Mouse (Mus musculus) urinary bladder, postnatal 10 days (tissue): ENCODE results near the gene Tmub2.

Source experiments
- DNase-seq: peaks from one replicate; pipeline ENCODE4 v3.0.0; 2022; ENCODE audit warnings: low spot score

The Tmub2 gene

DNA sequence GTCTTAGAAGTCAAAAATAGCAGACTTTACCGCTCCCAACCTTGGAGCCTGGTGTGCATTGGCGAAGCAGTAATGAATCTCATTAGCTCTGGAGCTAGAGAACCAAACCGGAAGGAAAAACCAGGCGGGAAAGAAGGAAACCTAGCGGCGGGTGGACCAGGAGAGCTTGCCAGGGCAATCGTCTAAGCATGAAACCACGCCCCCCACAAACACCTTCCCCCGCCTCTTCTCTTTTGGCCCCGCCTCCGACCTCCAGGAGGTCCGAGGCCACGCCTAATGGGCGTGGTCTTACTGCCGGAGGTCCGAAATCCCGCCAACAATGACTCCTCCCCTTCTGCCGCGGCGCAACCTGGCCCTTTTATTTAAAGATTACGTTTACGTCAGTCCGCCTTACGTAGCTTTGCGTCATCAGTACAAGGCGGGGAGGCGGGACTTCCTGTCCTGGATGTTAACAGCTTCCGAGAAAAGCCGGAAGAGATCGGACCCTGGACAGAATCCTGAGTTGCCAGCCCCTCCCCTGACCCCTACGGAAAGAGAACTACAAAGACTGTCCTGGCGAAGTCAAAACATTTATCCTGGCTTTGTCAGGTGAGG, at the start of gene Tmub2:
Gene Tmub2 (plus strand): TSS at position 431 of the 594 bp plus-strand sequence.
- peak; percentile 80 for DNase-seq

DNA sequence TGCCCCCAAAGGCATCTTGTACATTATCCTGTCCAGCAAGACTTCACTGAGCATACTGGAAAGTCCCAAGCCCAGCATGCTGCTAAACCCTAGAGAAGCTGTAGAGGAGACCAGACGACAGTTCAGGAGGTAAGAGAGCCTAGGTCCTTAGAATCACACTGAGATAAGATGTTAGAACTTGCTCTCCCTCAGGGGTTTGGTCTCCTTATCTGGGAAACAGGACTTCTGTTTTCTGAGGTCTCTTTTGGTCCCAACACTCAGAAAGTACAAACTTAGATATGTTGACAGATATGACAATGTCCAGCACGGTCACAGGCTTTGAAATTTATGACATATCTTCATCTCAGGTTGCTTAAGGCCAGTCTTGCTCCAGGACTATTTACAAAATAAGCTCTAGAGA, 48.7 kb upstream of the Tmub2 start:
- no peak for DNase-seq

DNA sequence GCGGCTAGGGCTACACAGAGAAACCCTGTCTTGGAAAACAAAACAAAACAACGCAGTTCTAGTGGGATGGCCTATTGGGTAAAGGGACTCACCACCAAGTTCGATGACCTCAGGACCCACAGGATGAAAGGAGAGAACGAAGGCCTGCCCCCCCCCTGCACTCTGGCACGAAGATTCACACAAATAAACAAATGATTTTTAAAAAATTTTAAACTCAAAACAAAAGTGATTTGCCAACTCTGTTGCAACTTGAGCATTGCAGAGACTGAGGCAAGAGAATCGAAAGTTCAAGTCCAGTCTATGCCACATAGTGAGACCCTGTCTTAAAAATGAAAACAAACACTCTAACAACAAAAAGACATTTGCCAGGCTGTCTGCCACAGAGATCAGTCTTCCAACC, 44.1 kb upstream of the Tmub2 start:
- no peak for DNase-seq

DNA sequence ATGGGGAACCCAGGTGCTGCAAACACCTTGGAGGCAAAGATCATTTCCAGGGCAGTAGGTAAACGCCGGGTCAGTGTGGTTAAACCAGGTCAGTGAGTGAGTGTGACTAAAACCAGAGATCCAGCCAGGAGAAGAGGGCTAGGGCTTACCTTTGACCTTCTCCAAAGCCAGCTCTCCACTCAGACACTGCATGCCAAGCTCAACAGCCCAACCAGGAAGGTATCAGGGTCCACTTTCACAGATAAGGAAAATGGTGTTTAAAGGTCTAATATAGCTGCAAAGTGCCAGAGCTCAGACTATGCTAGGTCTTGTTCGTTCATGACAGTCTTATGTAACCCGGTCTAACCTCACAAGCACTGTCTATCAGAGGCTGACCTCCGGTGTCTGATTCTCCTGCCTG, 43.5 kb upstream of the Tmub2 start:
- no peak for DNase-seq

DNA sequence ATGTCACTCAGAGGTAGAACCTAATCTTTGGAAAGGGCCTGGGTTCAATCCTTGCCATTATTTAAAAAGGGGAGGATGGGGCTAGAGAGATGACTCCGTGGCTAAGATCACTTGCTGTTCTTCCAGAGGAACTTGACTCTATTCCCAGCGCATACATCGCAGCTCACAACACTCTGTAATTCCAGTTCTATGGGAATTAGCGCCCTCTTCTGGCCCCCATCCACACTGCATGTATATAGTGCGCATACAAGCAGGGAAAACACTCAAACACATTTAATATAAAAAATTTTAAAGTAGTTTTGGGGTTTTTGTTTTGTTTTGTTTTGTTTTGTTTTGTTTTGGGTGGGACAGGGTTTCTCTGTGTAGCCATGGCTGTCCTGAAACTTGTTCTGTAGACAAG, 42.9 kb upstream of the Tmub2 start:
- DNase-seq = no peak

DNA sequence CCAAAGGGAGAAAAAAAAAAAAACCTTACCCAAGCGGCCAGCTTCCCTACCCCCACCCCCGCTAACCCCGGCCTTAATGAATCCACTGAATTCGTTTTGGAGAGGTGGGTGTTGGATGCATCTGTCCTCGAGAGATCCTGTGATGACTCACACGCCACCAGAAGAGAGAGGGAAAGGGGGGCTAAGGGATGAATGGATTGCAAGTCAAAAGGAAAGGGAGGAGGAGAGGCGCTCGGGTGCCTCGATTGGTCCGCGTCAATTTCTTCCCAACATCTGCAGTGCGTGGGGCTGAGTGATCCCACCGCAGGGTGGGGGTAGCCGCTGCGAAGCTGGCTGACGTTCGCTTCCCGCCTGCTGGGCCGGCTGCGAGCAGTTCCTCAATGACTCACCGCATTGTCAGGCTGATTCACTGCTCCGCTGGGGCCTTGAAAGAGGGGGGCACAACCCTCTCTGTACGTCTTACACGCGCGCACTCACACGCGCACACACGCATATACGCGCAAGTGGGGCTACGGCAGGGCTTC, 39.7 kb upstream of the Tmub2 start:
- no peak for DNase-seq

DNA sequence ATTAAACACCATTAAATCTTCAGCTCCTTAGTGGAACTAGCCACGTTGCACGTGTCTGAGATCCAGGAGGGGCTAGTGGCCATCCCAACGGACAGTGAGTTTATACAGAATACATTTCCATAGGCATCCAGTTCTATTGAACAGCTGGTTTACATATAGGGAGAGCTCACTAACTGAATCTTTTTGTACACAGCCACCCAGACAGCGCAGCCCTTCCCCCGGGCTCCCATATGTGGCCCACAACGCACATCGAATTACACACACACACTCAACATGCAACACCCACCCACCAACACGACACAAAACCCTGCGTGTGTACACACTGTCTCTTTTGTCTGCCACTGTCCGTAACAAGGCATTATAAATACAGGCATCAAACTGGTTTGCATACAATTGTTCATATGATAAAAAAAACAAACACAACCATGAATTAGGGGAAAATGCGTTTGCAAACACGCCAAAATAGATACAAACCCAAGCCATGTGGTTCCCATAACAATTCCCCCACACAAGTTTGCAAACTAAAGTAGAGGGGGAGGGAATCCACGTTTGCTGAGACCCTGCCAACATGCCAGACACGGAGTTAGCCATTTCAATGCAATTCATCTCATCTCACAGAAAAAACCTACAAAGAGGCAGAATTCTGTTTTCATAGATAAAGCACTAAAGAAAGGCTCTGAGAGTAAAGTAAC, 39.0 kb upstream of the Tmub2 start:
- DNase-seq = no peak

DNA sequence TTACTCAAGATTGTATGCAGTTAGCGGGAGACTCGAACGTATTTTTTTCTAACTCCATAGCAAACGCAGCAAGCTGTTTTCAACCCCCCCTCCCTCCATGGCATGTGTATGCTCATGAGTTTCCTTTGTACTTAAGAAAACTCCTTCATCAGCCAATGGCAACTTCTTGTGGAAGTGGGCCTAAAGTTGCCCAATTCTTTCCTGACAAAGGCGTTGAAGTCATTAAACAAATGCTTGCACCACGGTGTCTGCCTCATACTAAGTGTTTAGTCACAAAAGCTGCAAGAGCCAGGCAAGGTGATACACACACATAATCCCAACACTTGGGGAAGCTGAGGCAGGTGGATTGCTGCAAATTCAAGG, 38.5 kb upstream of the Tmub2 start:
- no peak for DNase-seq

DNA sequence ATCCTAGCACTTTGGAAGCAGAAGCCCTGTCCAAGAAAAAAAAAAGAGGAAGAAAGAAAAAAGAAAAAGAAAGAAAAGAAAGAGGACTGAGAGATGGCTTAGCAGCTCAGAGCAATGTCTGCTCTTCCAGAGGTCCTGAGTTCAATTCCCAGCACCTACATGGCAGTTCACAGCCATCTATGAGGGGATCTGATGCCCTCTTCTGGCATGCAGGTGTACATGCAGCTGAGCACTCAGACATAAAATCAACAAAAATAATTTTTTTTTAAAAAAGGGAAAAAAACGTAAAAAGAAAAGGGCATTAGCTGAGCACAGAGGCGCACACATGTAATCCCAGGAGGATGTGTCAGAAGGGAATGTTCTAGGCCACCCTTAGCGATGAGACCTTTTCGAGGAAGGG, 37.9 kb upstream of the Tmub2 start:
- DNase-seq = no peak

DNA sequence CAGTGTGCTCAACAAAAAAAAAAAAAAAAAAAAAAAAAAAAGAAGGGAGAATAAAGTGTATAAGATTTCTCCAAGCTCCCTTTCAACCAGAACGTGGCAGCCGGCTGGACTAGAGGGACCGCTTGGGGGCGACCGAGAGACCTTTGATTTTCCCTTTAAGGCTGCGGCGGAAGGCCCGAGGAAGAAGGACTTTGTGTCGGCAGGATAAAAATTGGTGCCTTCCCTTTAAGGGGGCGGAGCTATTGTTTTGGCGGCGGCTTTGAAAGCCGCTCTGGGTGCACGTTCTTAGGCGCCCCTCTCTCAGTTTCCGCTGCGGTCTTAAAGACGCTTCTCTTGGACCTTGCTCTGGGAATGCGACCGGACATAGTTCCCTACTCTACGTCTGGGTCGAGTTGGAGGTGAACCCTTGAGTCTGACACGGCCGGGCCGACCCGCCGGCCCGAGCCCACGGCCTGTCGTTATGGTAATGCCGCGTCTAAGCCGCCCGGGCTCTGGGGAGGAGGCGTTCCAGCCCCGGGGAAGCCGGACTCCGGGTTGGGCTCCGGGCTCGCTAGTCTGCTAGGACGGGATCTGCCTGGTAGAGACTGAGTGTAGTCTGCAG, 36.0 kb upstream of the Tmub2 start, which contains the start of gene BC030867:
Gene BC030867 (plus strand): TSS at position 253 of the 601 bp plus-strand sequence.
- peak; percentile 74 for DNase-seq

DNA sequence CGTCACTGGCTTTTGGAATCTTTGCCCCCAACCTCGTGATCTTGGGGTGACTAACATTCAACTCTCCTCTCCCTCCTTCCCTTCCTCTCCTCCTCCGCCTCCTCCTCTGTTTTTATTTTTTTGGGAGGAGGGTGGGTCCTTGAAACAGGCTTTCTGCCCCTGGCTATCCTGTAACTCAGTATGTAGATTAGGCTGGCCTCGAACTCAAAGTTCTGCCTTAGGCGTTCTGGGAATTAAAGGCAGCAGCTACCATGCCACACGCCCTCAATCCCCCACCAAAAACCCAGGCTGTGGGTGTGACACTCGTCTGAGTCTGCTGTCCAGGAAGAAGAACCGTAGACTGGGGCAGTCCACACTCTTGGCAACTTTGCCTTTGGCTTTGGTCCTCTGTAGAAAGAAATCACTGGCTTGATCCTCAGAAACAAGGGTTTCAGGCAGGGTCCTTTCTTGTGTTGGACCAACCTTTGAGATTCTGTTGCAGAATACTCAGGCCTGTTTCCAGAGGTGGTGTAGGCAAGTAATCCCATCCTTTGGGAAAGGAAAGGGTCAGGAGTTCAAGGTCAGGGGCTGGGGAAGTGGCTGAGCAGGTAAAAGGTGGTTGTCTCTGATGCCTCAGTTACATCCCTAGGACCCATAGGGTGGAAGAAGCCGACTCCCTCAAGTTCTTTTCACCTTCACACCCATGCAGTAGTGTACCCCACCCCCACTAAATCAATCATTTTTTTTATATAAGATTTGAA, 35.2 kb upstream of the Tmub2 start:
- no peak for DNase-seq

DNA sequence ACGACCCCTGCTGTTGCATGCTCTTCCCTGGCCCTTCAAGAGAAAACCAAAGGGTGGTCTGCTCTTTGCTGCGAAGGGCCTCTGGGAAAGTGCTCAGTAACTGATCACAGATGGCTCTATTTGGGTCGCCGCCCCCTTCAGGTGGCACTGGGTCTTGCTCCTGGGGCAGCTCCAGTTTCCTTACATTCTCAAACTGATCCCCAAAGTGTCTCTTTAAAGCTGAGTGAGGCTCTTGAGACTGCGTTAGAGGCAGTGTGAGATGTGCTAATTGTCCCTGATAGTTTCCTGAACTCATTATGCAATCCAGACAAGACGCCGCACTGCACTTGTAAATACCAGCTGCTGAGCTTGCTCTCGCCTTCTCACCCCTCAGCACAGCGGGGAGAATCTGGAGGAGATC, 27.2 kb upstream of the Tmub2 start:
- no peak for DNase-seq

DNA sequence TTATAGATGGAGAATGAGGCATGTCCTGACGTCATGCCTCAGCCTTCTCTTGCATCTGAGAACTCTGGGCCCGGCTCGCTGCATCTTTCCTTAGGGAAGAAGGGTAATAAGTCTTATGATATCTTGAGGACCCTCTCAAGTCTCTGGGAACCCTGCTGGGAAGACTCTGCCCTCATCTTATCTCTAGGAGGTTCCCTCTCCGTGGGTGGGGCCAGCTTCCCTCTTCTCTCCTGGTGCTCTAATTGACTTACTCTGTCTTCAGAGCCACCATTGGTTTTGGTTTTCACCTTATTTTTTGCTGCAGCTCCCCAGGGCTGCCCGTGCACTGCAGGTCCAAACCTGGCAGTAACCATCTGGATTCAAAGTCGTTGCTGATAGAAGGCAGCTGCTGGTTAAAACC, 26.6 kb upstream of the Tmub2 start:
- DNase-seq = no peak

DNA sequence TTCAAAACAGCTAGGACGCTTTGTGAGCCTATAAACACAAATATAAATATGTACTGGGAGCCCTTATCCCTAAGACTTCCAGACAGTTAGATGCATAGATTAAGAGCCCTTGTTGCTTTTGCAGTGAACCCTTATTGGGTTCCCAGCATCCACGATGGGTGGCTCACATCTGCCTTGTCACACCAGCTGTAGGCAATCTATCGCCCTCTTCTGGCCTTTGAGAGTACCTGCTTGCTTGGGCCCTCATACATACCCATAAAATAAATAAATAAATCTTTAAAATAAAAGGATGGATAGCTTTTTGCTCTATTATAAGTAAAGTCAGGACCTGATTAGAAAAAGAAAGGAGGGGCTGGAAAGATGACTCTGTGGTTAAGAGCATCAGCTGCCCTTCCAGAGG, 26.2 kb upstream of the Tmub2 start:
- DNase-seq = no peak

DNA sequence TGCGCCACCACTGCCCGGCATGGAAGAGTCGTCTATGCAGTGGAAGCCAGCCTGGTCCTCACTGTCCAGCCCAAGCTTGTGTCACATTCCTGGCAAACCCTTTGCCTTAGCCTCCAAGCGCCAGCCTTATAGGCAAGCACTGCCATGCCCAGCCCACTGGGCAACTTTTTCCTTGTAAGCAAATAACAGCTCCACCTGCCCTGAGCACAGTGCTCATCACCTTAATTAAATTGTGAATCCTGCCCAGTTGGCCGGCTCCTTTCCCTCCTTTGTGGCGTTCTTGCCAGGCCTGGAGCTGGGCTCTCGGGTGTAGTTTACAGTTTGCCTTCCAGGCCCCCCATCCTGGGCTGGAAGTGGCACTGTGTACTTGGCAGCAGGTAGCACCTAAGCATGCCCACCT, 21.5 kb upstream of the Tmub2 start:
- DNase-seq = no peak

DNA sequence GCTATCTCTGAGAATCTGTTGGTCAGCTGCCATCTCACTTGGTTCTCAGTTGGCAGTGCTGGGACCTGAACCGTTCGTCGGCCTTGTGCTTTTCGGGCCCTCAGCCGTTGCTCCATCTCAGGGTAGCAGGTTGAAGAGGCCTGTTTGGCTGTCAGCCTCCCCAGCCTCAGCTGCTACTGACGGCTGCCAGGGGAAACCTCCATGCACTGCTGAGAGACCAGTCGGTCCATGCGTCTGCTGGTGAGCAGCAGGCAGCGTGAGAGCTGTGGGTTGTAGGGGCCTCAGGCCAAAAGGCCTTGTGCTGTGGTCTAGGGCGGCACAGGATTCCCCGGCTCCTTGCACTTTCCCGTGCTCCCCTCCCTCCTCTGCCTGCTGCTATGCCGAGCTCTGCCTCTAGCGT, 18.9 kb upstream of the Tmub2 start:
- DNase-seq = no peak

DNA sequence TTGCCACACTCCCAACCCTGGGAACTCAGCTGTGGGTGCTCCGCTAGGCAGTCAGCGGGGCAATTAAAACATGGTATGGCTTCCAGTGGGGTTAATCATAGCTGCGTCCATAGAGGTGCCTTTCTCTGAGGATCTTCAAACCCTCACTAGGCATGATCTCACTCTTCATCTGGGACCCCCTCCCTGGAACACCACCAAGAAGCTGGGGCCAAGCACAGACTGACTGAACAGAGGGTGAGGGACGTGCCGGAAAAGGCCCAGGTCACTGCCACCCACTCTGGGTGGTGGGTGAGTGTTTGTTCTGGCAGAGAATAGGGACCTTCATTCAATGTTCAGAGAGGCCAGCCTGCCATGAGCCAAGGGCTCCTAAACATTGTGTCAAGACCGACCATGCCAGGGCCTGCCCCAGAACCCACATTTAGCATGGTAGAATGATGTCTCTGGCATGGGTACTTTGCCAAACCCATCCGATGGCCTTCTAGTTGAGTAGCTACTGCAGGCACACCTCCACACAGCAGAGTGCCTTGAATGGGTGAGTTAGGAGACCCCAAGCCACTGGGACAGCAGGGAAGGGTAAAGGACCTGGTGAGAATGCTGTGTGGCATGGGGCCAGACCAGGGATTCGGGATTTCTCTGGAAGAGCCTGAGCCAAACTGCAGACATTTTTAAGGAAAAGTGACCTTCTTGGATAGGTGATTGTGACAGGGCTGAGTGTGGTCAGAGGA, 17.9 kb upstream of the Tmub2 start:
- DNase-seq = no peak

DNA sequence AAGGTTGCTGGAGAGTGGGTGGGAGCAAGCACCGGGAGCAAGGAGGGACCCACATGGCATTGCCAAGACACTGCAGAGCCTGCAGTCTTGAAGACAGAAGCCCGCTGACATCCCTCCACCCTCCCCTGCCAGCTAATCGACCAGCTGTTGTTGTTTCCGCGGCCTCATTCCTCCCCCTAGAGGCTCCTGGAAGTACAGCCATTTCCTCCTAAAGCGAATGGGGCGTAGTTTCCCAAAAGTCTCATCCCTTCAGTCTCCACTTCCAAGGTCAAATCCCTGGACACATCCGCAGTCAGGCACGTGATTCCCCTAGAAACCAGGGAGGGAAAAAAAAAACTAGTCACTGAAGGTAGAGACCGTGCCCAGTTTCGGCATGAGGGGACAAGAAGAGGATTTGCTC, 17.3 kb upstream of the Tmub2 start:
- DNase-seq = no peak

DNA sequence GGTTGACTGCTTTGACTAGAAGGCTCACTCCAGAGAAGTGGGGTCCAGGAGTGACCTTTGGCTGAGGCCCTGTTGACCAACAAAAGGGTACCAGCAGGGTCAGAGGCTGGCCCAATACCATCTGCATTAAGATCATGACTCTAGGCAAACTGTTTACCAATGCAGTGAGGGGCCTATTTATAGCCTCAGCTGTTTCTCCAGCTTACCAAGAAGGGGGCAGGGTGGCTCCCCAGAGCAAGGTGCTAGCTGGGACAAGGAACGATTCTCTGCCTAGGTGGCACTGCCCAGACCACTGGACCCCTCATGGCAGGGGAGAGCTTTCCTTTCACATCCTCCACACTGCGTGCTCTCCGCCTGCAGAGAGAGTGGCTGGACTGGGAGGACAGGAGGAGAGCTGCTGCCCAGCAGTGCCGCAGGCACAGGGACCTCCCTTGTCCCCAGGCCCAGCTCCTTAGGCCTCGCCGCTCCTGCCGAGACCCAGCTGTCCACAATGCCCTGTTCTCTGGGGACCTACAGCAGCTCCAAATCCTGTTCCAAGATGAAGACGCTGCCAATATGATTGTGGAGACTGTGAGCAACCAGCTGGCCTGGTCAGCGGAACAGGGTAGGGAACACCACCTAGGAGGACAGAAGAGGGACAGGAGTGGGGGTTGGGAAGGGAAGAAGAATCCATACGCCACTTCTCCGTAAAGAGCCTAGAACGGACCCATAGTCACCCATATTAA, 16.0 kb upstream of the Tmub2 start, which contains the start of gene Asb16:
Gene Asb16 (plus strand): TSS at position 224 of the 725 bp plus-strand sequence.
- DNase-seq = no peak

DNA sequence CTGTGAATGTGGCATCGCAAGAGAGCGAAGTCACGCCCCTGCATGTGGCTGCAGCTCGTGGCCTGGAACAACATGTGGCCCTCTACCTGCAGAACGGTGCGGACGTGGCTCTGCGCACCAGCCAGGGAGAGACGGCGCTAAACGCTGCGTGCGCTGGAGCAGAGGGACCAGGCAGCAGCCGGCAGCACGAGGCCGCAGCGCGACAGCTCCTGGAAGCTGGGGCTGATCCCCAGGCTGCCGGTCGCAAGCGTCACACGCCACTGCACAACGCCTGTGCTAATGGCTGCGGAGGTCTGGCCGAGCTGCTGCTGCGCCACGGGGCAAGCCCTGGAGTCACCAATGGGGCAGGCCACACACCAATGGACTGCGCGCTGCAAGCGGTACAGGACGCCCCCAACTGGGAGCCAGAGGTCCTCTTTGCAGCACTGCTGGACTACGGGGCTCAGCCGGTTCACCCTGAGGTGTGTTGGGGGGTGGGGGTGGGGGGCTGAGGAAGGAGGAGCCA, 8.3 kb upstream of the Tmub2 start:
- no peak for DNase-seq

DNA sequence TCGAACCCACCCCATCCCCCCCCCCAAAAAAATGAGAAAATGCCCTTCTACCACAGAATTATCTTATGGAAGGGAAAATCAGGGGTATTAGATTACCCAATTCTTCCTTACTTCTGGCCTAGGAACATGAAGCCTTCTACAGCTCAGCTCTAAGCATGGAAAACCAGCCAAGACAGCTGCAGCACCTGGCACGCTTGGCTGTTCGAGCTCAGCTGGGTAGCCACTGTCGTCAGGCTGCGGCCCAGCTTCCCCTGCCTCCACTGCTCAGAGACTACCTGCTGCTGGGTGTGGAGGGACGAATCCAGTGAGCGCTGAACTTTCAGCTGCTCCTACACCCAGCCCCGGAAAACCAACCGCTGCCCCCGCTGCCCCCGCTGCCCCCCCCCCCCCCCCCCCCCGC, 7.0 kb upstream of the Tmub2 start:
- DNase-seq = no peak
